Mouse (Mus musculus): ENCODE data around the gene Wdfy2. TPM values are rescaled to one million over a fixed set of nuclear protein-coding genes. Genes with fewer than 3 reads are reported as not detected.

The Wdfy2 gene
- total and polyA plus RNA-seq, 3 experiments = 5.0 to 6.7 (median 6.5) TPM

DNA sequence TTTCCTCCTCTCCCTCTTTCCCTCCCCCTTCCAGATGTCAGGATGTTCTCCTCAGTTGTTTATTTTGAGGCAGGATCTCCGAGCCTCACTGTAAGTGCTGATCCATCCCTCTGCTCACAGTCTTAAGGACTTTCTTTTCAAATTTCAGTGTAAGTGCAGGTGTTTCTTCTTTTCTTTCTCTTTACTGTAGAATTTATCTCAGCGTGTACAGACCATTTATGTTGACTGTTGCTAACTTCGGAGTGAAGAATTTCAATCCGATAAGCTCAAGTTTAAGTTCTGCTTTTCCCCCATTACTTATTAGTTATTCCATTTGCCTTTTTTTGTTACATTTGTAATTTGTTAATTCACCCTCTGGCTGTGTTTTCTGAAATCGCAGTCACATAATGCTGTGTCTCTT, 29.6 kb downstream of the Wdfy2 start:
- Histone ChIP-seq H3K79me2 (replicated peaks; ENCODE audit: control insufficient read depth, insufficient read depth, low read length) (peaks cover 4% of the 10 kb centered on the region), H3K27me3 (ENCODE audit: control insufficient read depth, insufficient read depth, low read length) (no peaks in the 10 kb centered on the region), H3K27ac (no peak overlapping the region), H3K4me1 (ENCODE audit: control insufficient read depth, insufficient read depth, low read length) (peaks cover 14% of the 10 kb centered on the region), H3K36me3 (ENCODE audit: control insufficient read depth, insufficient read depth, low read length) (peaks cover 10% of the 10 kb centered on the region), H3K4me3 (no peak overlapping the region), H3K9ac (ENCODE audit: low read depth, low read length) (no peak overlapping the region)
- no peak for DNase-seq
- intact Hi-C loops (cut with DNase I) = no loop called here
- 76% methylated on average over 5 of the region's 5 CpGs for WGBS
- TF ChIP-seq EP300 (IDR thresholded peaks at IDR 0.05; ENCODE audit: insufficient read depth, low read depth, low read length) = no peak
- no peak for TF ChIP-seq CTCF (IDR thresholded peaks at IDR 0.05)
- TF ChIP-seq POLR2A (IDR thresholded peaks at IDR 0.05; ENCODE audit: insufficient read depth, low read depth, low read length) = no peak

DNA sequence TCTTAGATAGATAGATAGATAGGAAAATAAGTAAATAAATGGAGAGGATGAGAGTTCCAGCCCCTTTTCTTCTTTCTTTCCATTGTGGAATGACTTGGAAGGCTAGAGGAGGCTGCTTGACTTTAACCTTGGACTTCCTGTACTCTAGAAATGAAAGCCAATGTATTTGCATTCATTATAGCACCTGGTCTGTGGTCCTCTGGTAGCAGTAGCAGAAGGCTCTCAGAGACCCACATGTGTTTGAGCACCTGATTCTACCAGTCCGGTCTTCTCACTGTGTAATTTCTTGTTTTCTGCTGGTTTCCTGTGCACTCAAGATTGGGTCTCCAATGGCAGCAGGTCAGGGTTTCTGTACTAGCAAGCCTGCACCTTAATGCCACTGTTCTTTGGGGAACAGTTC, 30.1 kb downstream of the Wdfy2 start:
- peaks cover 14% of the 10 kb centered on the region for H3K36me3 ChIP-seq (ENCODE audit: control insufficient read depth, insufficient read depth, low read length)
- TF ChIP-seq CTCF (IDR thresholded peaks at IDR 0.05) (no peak), POLR2A (IDR thresholded peaks at IDR 0.05; ENCODE audit: insufficient read depth, low read depth, low read length) (no peak), EP300 (IDR thresholded peaks at IDR 0.05; ENCODE audit: insufficient read depth, low read depth, low read length) (no peak)
- H3K27ac ChIP-seq = no peak overlapping the region
- no peaks in the 10 kb centered on the region for H3K27me3 ChIP-seq (ENCODE audit: control insufficient read depth, insufficient read depth, low read length)
- intact Hi-C loops (cut with DNase I) = no loop called here
- H3K9ac ChIP-seq (ENCODE audit: low read depth, low read length) = no peak overlapping the region
- no peak for DNase-seq
- no peak overlapping the region for H3K4me3 ChIP-seq
- WGBS = 88% methylated on average over 1 of the region's 1 CpGs
- H3K79me2 ChIP-seq (replicated peaks; ENCODE audit: control insufficient read depth, insufficient read depth, low read length) = peaks cover 4% of the 10 kb centered on the region
- H3K4me1 ChIP-seq (ENCODE audit: control insufficient read depth, insufficient read depth, low read length) = peaks cover 14% of the 10 kb centered on the region

DNA sequence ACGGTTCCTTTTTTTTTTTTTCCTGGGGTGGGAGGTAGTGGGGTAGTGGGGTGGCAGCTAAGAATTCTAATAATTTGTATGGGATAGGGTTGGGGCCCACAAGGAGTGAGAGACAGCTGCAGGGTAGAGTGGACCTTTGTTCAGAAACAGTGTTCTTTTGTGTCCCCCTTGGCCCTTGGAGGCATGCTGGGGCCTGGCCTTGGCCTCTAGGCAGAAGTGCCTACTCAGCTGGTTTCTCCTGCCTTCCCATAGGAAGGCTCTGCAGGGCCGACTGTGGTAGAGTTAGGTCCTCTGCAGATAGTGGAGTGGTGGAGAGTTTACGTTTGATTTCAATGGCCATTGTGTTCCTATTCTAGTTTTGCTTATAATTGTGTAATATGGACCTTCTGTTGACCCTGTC, 30.8 kb downstream of the Wdfy2 start:
- peaks cover 14% of the 10 kb centered on the region for H3K36me3 ChIP-seq (ENCODE audit: control insufficient read depth, insufficient read depth, low read length)
- H3K27me3 ChIP-seq (ENCODE audit: control insufficient read depth, insufficient read depth, low read length) = no peaks in the 10 kb centered on the region
- TF ChIP-seq POLR2A (IDR thresholded peaks at IDR 0.05; ENCODE audit: insufficient read depth, low read depth, low read length) (no peak), CTCF (IDR thresholded peaks at IDR 0.05) (no peak), EP300 (IDR thresholded peaks at IDR 0.05; ENCODE audit: insufficient read depth, low read depth, low read length) (no peak)
- DNase-seq = no peak
- peaks cover 4% of the 10 kb centered on the region for H3K79me2 ChIP-seq (replicated peaks; ENCODE audit: control insufficient read depth, insufficient read depth, low read length)
- no peak overlapping the region for H3K4me3 ChIP-seq
- H3K4me1 ChIP-seq (ENCODE audit: control insufficient read depth, insufficient read depth, low read length) = peaks cover 14% of the 10 kb centered on the region
- intact Hi-C loops (cut with DNase I) = no loop called here
- no peak overlapping the region for H3K27ac ChIP-seq
- H3K9ac ChIP-seq (ENCODE audit: low read depth, low read length) = no peak overlapping the region
- 66% methylated on average over 3 of the region's 3 CpGs for WGBS

DNA sequence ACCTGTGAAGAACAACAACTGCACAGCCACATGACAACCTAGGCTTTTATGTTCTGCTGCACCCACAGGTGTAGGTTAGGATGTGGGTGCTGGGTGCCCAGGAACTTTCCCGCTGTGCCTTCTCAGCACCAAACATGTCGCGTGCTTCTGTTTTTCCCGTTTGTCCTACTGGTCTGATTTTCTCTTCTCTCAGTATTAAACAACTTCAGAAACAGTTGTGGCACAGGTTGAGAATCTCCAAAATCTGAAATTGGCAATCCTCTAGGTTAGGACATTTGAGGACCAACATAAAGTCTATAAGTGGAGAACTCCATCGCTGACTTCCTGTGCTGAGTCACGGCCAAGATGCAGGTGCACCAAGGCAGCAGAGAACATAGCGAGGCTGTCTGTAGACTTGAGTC, 32.8 kb downstream of the Wdfy2 start:
- intact Hi-C loops (cut with DNase I) = no loop called here

DNA sequence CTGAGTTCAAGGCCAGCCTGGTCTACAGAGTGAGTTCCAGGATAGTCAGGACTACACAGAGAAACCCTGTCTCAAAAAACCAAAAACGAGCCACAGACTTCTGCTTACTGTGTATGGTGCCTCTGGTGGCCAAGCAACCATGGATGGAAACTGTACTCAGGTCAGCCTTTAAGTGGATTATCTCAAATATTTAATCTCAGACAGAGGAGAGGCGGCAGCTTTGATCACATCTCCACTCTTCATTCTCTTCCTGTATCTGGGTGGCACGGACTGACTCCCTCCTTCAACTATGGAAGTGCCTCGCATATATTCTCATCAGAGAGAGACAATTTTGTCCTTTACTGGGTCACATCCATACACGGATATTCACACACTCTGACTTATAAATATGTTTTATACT, 34.0 kb downstream of the Wdfy2 start:
- H3K27ac ChIP-seq = peak overlapping the region; percentile 66
- H3K4me1 ChIP-seq (ENCODE audit: control insufficient read depth, insufficient read depth, low read length) = peaks cover 8% of the 10 kb centered on the region
- WGBS = 75% methylated on average over 5 of the region's 5 CpGs

More for the DNA sequence above, 32.8 kb downstream of the Wdfy2 start:
- no peak for DNase-seq
- Histone ChIP-seq H3K27me3 (ENCODE audit: control insufficient read depth, insufficient read depth, low read length) (no peaks in the 10 kb centered on the region), H3K36me3 (ENCODE audit: control insufficient read depth, insufficient read depth, low read length) (peaks cover 10% of the 10 kb centered on the region), H3K9ac (ENCODE audit: low read depth, low read length) (no peak overlapping the region), H3K4me1 (ENCODE audit: control insufficient read depth, insufficient read depth, low read length) (peaks cover 6% of the 10 kb centered on the region), H3K79me2 (replicated peaks; ENCODE audit: control insufficient read depth, insufficient read depth, low read length) (peaks cover 3% of the 10 kb centered on the region; the same call in 1 of the 2 replicates), H3K4me3 (no peak overlapping the region), H3K27ac (no peak overlapping the region)
- WGBS = 92% methylated on average over 7 of the region's 7 CpGs
- no peak for TF ChIP-seq CTCF (IDR thresholded peaks at IDR 0.05)
- TF ChIP-seq EP300 (IDR thresholded peaks at IDR 0.05; ENCODE audit: insufficient read depth, low read depth, low read length) = no peak
- TF ChIP-seq POLR2A (IDR thresholded peaks at IDR 0.05; ENCODE audit: insufficient read depth, low read depth, low read length) = no peak

DNA sequence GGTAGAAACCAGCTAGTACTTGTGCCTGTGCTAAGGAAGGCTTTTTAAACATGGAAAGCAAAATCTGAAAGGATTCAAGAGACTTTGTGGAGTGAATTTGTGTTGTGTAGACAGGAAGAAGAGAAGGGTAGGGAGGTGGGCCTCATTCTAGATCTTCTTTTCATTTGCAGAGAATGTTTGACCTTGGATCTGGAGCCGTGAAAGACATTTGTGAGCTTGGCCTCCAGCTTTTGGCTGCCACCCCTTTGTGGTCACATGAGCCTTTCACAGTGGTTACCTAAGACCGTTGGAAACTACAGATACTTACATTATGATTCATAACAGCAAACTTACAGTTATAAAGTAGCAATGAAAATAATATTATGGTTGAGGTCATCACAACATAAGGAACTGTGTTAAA, 34.5 kb downstream of the Wdfy2 start:
- DNase-seq = peak in 1 of 2 experiments; percentile 15
- Histone ChIP-seq H3K4me3 (no peak overlapping the region), H3K27ac (peak overlapping the region; percentile 66), H3K36me3 (ENCODE audit: control insufficient read depth, insufficient read depth, low read length) (peaks cover 11% of the 10 kb centered on the region), H3K79me2 (replicated peaks; ENCODE audit: control insufficient read depth, insufficient read depth, low read length) (peaks cover 1% of the 10 kb centered on the region), H3K4me1 (ENCODE audit: control insufficient read depth, insufficient read depth, low read length) (peaks cover 7% of the 10 kb centered on the region), H3K9ac (ENCODE audit: low read depth, low read length) (no peak overlapping the region), H3K27me3 (ENCODE audit: control insufficient read depth, insufficient read depth, low read length) (no peaks in the 10 kb centered on the region)
- WGBS = 41% methylated on average over 2 of the region's 2 CpGs
- no peak for TF ChIP-seq POLR2A (IDR thresholded peaks at IDR 0.05; ENCODE audit: insufficient read depth, low read depth, low read length)
- TF ChIP-seq EP300 (IDR thresholded peaks at IDR 0.05; ENCODE audit: insufficient read depth, low read depth, low read length) = no peak
- no peak for TF ChIP-seq CTCF (IDR thresholded peaks at IDR 0.05)
- intact Hi-C loops (cut with DNase I) = no loop called here

More for the DNA sequence above, 34.0 kb downstream of the Wdfy2 start:
- peaks cover 1% of the 10 kb centered on the region for H3K79me2 ChIP-seq (replicated peaks; ENCODE audit: control insufficient read depth, insufficient read depth, low read length)
- no peak for DNase-seq
- no peaks in the 10 kb centered on the region for H3K27me3 ChIP-seq (ENCODE audit: control insufficient read depth, insufficient read depth, low read length)
- no peak overlapping the region for H3K4me3 ChIP-seq
- H3K9ac ChIP-seq (ENCODE audit: low read depth, low read length) = no peak overlapping the region
- peaks cover 9% of the 10 kb centered on the region for H3K36me3 ChIP-seq (ENCODE audit: control insufficient read depth, insufficient read depth, low read length)
- TF ChIP-seq EP300 (IDR thresholded peaks at IDR 0.05; ENCODE audit: insufficient read depth, low read depth, low read length) (no peak), POLR2A (IDR thresholded peaks at IDR 0.05; ENCODE audit: insufficient read depth, low read depth, low read length) (no peak), CTCF (IDR thresholded peaks at IDR 0.05) (no peak)
- intact Hi-C loops (cut with DNase I) = no loop called here
